Mouse (Mus musculus): ENCODE measurements around the gene Hba-x.

The Hba-x gene

DNA sequence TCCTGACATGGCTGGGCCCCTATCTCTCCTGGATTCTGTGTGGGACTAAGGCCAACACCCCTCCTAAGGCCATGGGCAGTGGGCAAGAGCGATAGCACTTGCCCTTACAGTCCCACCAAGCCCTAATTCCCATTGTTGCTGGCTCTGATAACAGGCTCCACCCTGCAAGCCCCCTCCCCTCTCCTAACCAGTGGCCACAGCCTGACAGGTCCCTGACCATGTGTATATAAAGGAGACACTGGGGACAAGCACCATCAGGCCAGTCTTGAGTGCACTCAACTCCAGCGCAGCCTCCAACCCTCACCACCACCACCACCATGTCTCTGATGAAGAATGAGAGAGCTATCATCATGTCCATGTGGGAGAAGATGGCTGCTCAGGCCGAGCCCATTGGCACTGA lies at the start of gene Hba-x:
Hba-x (plus strand) TSS at position 54 of the 400 bp plus-strand sequence.
- DNase-seq (ENCODE audit: low spot score) = no peak

DNA sequence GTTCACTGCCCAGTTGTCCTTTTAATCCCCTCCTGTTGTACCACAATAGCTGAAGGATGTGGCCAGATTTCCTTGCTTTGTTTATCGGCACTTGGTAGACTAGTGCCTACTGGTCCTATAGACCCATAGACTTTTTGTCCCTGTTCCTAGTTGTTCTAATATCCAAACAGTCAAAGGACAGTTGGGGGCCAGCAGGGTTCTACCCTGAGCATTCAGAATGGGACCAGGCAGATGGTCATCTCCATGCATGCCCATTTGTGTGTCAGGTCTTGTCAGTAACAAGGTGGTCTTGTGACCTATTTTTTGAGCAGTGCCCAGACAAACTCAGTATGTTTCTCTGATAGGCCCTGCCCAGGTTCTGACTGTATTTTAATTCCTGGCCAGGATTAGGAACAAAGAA lies 49.2 kb upstream of the Hba-x start:
- no peak for DNase-seq (ENCODE audit: low spot score)

DNA sequence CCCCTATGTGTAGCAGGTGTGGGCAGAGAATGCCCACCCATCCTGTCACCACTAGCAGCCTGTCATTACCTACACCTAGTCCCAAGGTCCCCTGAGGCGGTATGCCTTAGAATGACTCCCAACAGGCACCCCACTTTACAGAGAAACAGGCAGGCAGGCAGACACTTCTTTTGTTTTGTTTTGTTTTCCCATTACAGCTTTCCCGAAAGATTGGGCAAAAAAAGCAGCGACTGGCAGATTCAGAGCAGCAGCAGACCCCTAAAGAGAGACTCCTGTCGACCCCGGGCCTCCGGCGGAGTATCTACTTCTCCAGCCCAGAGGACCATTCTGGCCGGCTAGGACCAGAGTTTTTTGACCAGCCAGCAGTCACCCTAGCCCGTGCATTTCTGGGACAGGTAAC lies 48.6 kb upstream of the Hba-x start:
- DNase-seq (ENCODE audit: low spot score) = no peak

DNA sequence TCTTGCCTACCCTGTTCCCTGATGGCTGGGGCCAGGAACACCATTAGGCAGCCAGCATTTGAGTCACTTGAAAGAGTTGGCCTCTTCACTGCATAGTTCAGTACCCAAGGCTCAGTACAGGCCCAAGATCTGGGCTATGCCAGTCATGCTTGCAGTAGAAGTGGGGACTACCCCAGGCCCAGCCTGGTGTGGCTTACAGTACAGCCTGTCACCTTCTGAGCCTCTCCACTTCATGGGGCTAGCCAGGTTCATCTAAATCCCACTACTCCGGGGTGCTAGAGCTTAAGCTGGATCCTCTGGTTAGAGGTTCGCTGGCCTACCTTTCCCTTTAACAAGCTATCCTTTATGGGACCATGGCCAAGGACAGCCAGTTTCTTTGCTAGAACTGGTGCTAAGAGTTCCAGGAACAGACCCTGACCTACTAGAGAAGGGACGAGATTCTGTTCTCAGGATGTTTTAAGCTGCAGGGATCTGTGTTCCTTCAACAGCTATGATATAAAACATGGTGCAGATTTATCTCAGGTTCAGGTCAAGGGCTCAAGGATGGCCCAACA lies 47.8 kb upstream of the Hba-x start:
- DNase-seq (ENCODE audit: low spot score) = no peak

DNA sequence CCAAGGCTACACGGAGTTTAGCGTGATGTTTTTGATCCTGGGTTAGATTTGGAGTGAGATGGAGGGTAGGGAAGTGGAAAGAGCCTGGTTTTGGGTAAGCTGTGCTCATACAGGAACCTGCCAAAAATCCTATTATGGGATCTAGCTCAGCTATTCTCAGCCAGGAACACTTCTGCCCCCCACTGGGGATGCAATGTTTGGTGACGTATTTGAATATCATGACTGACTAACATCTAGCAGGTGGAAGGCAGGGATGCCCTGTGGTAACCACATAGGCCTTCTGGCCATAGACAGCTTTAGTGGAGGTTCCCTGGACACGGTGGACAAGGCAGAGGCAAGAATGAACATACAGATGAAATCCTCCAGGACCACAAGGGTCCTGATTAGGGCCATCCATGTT lies 46.0 kb upstream of the Hba-x start:
- no peak for DNase-seq (ENCODE audit: low spot score)

DNA sequence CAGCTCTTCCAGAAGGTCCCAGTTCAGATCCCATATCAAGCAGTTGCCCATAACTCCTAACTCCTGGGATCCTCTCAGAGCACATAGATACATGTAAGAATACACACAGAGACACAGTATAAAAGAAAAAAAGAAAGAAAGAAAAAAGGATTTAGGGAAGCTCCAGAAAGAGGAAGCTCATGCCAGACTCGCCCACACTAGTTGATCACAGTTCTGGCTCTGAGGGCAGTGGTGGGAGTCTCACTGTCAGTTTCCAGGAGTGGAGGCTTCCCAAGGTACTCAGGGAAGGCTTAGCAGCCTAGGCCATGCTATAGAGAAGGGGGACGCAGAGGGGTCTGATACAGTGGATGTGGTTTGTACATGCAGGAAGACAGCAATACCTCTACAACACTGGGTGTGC lies 45.1 kb upstream of the Hba-x start:
- DNase-seq (ENCODE audit: low spot score) = no peak

DNA sequence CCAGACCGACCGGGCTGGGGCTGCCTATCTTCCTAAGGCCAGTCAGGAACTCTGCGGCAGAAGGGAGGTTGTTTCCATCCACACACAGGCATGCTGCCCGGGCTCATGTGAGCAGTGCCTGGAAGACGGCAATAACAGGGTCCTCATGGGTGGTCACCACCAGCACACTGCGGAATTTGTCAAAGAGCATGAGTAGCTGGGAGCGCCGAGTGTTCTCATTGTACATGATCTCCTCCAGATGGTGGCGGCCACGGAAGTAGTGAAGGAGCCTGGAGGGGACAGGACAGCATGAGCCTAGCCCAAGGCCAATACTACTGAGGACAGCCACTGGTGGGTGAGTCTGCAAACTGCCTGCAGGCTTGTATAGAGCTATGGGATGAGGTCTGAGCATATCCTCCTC lies 43.4 kb upstream of the Hba-x start:
- no peak for DNase-seq (ENCODE audit: low spot score)

DNA sequence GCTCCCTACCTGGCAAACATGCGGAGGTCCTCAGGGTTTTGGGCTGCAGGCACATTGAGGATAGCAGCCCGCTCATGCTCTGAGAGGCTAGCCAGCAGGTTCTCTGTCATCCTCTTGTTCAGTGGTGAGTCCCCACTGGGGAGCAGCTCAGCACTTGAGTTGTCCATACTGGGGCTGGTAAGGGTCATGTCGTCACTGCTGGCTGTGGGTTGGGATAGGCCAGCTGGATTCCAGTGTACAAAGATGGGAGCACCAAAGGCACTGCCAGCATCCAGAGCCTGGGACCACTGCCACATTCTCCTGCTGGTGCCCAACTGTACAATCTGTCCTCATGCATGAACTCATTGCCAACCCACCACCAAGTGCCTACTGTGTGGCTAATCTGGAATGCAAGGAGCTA lies 42.3 kb upstream of the Hba-x start:
- DNase-seq (ENCODE audit: low spot score) = no peak

DNA sequence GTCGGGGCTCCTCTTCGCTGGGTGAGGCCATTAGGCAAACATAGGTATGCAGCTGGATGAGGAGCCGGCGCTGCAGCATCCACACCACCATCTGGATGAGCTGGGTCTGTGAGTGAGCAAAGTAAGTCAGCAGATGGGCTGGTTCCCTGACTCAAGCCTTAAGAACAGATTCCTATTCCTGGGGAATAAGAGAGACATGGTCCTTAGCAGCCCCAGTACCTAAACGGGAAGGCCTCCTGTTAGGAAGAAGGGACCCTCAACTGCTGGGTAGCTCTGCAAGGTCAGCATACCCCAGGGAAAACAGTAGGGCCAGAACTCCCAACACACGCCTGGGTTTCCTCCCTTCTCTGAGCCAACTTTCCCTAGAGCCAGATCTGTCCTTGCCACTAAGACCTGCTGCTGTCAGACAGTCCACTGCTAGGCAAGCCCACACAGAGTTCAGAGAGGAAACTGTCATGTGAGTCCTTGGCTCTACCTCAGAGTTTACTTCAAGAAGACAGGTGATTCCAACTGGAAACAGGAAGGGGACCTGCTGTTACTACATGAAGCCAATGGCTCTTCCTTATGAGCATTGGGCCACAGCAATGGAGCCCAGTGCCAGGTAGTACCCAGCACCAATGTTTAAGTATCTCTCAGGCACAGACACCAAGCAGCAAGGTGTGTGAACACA lies 41.2 kb upstream of the Hba-x start:
- DNase-seq (ENCODE audit: low spot score) = no peak

DNA sequence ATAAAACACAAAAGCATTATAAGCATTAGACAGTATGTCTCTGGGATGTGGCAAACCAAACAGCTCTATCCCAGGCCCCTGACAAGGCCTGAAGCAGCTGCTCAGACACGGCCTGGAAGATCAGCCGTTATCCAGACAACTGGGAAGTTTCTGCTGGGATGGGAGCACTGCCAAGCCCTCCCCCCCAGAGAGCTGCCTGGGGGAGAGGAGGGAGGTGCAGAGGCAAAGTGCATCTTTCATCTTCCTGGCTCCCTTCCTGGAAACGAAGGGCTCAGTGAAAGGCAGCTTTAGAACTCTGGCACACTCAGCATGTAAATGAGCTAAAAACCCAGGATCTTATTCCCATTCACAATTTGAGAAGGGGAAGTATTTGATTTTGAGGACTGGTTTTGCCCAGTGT lies 40.6 kb upstream of the Hba-x start:
- no peak for DNase-seq (ENCODE audit: low spot score)

DNA sequence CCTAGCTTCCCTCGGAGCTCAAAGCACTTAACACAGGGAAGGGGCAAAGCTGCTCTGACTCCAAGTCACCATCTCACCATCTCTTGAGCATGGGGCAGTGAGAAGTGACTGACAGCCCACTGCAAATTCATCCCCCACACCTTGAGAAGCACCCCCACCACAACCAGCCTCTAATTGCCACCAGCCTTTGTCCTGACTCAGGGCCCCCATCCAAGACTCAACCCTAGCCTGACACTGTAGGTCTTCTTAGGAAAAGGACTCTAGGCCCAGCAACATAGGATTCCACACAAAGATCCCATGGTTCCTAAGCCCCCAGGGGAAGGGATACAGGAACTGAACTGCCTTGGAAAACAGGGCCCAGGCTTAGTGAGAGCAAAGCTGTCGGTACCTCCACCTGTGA lies 40.1 kb upstream of the Hba-x start:
- no peak for DNase-seq (ENCODE audit: low spot score)

DNA sequence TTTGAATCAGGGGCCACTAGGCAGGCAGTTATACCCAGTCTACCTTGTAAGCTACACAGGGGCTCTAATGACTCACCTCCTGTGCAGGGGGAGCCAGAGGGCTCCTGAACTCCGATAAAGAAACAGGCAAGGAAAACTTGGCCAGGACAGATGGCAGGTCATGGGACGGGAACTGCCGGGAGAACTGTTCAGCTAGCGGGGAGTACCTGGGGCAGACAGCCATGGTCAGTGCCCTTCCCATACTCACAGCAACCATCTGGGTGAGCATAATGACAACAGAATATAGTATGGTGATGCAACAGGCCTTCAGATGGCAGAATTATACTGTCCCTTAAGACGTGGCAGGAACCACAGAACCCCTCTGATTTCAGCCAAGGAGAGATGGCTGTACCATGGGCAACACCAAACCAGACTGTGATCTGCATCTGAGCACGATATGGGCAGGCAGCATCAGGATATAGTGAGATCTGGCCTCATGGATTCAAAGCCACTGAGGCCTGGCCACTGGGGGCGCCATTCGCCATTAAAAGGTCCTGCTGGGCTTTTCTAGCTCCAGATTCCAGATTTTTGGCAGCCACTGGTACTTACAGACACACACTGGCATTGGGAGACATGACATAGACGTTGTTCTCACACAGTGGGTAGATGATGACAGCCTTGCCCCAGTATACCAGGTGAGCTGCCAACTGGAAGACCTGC lies 39.3 kb upstream of the Hba-x start:
- peak; percentile 45 for DNase-seq (ENCODE audit: low spot score)

DNA sequence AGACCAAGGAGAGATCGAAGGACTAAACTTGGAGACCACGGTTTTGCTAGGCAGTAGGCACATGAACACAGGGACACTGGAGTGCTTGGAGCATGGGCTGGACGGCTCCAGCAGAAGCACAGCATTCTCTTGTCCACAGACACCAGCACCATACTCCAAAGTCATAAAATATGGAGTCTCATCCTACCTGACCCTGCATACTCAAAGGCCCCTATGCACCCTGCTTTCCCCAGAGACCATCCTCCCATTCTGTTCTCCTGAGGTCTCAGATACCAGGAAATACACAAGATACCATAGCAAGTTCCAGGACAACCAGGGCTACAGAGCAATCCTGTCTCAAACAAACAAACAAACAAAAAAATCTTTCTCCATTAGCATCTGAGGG lies 38.8 kb upstream of the Hba-x start:
- no peak for DNase-seq (ENCODE audit: low spot score)

DNA sequence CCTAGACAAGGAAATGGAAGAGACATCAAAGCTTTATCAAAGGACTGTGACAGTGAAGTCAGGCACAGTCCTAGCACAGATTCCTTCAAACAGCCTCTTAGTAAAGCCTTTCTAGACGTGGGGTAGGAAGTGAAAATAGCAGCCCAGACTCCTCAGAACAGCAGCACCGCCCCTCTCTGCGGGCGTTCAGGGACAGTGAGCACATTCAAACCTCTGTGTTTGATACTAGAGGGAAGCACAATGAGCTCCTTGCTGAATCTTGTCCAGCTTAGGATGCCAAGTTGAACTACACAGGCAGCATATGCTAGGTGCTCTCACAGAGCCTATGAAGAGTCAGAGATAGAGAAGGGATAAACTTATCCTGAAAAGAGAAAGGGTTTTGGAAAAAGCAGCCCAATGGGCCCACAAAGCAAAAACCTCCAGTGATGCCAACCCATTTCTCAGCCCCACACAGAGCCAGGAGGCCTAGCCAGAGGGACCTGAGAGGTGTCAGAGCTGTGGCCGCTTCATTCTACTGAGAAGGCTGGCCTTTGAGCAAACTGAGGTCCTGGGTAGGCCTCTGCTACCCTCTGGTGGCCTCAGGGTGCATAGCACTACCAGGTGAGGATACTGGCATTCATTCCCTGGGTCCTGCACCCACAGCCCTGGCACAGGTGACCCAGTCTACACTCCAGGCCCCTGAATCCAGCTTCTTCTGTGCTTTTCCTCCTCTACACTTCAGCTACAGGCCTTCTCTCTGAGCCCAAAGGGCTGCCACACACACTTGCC lies 37.9 kb upstream of the Hba-x start:
- DNase-seq (ENCODE audit: low spot score) = peak; percentile 63

DNA sequence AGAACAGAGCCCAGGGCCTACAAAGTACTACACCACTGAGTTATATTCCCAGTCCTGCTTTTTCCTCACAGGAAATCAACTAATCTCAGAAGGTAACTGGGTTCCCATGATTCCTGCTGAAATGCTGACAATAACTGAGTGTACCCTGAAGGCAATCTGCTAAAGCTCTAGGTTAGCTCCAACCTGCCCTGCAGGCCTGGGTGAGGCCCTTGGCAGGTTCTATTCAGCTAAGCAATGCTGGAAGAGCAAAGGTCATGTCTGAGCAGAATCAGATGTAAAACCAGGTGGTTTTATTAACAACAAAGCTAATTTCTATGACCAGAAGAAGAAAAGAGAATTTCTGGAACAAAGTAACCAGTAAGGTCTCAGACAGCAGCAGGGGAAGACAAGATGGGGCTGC lies 34.8 kb upstream of the Hba-x start:
- DNase-seq (ENCODE audit: low spot score) = no peak

DNA sequence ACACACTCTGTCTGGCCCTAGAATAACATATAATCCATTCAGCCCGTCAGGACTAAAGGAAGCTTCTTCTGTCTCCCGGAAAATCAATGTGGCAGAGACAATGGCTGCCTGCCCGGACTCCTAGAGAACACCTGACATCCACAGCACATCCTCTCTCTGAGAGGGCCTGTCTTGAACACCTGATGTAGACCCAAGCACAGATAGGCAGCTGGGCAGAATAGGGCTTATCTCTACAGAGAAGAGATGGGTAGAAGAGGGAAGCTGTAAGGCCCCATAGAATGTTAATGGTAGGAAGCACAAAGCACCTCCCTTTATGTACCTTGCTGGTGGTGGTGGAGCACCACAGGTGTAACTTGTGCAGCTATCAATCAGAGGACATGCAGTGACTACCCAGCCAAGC lies 34.0 kb upstream of the Hba-x start:
- no peak for DNase-seq (ENCODE audit: low spot score)

DNA sequence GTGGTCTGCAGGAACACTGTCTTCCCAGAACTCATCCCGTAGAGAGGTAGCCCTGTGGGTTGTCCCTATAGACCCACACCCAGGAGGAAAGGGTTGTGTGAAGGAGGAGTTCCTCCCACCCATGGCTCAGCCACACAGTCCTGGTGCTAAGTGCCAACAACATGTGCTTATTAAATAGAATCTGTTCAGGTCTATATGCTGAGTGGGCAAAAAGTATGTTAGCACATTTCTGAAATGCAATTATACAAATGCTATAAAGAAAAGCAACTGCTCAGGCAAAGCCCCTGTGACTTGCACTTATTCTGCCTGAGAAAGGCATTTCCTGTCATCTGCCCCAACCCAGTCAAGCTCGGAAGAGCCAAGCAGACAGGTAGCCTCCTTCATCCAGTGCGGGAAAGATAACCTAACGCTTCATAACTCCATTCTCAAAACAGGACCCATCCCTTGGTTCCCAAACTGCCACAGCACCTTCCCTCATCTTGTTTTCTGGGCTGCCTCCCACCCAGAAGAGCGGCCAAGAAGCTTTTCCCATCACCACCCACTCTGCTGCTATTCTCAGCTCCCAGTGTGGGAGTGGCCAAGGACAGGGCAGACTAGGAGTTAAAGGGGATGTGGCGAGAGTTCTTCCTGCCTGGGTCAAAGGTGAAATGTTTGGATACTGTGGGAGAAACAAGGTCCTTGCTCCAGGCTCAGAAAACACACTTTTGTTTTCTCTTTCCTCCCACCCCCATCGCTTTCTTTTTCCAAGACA lies 32.8 kb upstream of the Hba-x start:
- no peak for DNase-seq (ENCODE audit: low spot score)

DNA sequence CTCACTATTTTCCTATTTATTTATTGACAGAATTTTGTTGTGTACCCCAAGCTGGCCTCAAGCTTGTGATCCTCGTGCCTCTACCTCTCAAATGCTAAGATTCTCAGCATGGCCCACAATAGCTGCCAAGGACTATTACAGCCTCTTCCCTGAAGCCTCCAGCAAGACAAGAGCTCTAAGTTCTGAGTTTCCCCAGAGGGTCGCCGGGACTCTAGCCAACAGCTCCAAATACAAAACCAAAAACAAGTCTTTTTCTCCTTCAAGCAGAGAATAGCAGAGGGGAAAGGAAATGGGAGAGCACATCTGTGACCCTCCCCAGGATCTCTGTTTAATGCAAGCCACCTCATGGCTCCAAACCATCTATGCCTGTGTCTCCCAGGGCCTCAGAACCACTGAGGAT lies 32.1 kb upstream of the Hba-x start:
- no peak for DNase-seq (ENCODE audit: low spot score)

DNA sequence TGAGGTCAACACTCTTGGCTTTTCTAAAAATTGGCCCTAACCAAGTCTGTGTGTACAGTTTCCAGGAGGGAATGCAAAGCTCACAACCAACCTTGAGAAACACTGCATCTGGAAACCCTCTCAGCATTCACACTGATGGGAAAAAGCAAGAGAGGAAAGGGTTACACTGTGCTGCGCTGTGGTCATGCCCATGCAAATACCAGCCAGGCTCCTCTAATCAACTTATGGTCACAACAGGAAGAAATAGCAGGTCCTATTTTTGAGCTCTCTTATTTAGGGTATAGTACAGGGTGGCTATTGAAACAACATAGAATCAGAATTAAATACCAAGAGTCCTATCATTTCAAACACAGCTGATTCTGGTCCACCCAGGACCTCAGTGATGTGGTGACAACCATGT lies 31.6 kb upstream of the Hba-x start:
- DNase-seq (ENCODE audit: low spot score) = no peak

DNA sequence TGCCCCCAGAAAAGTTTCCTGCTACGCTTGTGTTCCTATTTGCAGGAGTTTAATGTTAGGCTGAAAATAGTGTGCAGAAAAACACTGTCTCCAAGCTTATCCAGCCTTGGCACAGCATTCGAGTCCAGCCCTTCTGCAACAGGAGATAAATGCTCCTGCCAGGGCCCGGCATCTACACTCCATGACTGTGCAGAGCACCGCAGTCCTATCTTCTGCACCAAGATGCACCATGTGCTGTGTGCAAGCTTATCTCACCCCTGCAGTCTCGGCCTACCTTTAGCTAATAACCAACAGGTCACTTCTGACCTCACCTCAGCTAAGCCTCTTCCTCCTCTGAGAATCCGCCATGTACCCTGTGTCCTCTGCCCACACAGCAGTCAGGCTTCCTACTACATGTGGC lies 30.6 kb upstream of the Hba-x start:
- no peak for DNase-seq (ENCODE audit: low spot score)

DNA sequence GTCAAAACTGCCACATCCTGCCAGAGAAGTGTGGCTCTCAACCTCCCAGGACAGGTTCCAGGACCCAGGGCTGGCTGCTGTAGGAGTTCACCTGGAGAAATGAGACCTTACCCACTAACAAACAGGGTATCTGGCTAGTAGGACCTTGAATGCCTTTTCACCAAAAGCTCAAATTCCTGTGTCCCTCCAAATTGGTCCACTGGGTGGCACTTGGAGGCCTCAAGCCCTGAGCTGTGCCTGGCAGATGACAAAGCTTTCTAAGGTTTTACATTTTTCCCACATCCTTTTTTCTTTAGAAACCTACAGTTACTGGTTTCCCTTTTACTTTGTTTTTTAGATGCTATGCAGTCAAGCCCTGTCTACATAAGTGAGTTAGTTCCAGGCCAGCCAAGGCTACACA lies 29.1 kb upstream of the Hba-x start:
- no peak for DNase-seq (ENCODE audit: low spot score)

DNA sequence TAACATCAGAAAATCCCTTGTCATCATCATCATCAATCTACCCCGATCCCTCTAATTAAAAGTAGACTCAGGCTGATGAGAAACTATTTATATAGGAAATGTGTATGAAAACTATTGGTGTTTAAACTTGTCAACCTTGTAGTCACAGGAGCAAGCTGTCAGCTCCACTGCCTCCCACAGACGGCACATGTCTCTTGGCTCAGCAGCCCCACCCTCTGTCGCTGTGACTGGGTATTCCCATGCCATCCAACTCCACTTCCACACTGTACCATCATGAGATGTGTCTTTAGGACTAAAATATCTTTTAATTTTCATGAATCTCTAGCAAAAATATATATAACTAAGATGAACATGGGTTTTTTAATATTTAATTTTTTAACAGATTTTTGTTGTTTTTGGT lies 27.9 kb upstream of the Hba-x start:
- DNase-seq (ENCODE audit: low spot score) = no peak

All from urinary bladder, postnatal 25 days (tissue).